Mouse (Mus musculus): ENCODE measurements at regions not wholly inside any gene's neighbourhood (a gene's known extent, or its start where the extent isn't known, plus 50 kb on each side); places are given as distances from the start of the nearest gene placed in this dataset.
"Not testable (repeated sequence)": the region's sequence is repeated elsewhere in the genome, so short reads cannot be mapped to it uniquely, and the experiment has no call there.

DNA sequence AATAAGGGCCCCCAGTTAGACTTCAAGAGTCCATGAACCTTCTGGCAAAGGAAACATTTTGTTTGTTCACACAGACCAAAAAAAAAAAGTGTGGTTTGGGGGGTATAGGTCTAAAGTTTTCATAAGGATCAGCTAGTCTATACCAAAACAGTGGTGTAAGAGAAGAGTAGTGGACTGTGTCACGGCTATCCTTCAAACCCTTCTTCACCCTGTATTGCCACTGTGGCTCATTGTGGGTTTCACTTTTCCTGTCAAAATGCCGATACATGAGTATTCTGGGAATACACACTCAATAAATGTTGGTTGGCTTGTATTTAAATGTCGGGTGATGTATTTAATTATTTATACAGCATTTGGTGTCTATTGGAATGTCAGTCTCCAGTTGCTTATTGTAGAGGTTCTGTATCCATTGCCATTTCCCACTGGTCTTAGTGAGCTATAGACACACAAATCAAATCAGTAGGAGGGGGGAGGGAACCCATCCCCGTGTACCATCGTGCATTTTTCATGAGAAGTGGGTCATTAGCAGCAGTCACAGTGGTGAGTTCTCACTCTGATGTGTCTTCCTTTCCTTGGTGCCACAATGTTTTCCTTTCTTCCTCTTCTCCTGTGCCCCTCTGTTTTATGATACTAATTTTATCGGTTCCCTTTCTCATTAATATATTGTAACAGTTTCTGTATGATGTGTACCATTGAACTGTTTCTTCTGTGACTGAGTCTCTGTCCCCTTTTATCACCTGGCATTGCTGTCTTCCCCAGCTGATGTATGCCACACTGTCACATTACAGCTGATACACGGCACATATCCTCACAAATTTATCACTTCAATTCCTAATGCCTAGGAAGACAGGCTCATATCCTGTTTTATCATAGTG is 187.8 kb upstream of the Tsc22d2 start:
- DNase-seq, result no peak

- no peak for DNase-seq
These were observed 187.2 kb upstream of the Tsc22d2 start for GRCm38 (mm10) chr3:58227322-58227627.

DNA sequence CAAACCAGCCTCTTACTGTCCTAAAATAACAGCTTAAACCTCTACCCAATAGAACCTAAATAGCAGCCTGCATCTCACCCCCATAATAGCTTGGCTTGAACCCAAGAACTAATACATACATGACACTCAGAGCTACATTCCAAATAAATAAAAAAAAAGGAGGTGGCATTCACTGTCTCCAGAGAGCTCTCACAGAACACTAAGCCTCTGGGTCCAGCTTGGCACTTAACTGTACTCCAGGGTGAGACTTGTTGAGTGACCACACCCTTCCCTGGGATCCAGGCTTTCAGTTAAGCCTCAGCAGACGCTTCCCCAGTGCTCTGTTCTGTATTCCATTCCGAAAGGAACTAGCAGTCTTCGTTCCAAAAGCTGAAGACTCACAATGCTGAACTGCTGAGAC is 186.3 kb upstream of the Tsc22d2 start:
- DNase-seq, result no peak

GRCm38 (mm10) chr3:58231746-58232145 is 182.8 kb upstream of the Tsc22d2 start:
- no peak for DNase-seq

- DNase-seq, result no peak
These were observed 181.2 kb upstream of the Tsc22d2 start for GRCm38 (mm10) chr3:58233296-58233695.

DNA sequence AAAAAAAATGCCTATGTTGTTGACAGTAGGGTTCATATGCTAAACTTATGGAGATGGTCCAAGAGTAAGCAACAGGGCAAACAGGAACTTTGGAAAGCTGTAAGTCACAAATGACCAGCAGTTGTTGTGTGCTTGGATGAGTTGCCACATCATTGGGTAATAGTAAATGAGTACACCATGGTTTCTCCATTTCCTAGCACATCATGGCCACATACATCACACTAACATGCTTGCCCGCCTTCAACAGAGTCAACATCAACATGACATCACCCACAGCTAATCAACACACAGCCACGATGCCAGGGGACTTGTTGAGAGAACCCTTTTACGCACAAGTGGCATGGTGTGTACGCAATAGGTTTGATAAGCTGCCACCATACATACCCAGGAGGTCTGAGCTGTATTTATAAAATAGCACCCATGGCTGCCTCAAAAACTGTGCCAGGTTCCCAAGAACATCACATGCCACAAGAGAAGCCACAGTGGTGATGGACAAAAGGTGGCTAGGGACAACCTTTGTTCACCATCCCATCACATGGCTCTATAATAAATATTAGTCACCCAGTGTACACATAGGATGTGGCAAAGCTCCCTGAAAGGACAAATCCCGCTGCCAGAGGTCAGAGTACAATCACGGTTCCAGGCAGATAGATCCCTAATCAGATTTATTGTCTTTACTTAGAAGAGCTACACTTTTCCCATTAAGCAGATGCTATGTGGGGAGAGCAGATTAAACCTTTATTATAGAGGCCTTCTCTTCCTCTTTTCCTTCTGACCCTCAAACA is 179.5 kb upstream of the Tsc22d2 start:
- DNase-seq, result no peak

GRCm38 (mm10) chr3:58238111-58238510 is 176.4 kb upstream of the Tsc22d2 start:
- DNase-seq, result no peak

DNA sequence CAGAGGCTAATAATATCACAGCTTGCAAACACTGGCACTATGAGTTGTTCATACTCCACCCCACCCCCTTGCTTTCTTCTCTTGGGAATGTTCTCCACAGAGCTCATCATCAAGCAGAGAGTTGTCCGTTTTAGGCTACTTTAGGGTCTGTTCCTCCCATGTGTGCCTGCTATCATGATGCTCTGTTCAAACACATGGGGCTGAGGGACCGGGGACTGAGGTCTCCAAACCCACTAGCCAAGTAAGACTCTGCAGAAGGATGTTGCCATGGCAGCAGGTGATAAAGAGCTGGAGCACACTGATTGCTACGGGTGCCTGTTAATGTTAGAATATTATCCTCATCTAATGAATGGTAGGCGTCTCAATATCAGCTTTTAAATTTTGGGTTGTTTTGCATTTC is 173.7 kb upstream of the Tsc22d2 start:
- no peak for DNase-seq

GRCm38 (mm10) chr3:58245361-58245760 is 169.2 kb upstream of the Tsc22d2 start:
- DNase-seq, result no peak

DNA sequence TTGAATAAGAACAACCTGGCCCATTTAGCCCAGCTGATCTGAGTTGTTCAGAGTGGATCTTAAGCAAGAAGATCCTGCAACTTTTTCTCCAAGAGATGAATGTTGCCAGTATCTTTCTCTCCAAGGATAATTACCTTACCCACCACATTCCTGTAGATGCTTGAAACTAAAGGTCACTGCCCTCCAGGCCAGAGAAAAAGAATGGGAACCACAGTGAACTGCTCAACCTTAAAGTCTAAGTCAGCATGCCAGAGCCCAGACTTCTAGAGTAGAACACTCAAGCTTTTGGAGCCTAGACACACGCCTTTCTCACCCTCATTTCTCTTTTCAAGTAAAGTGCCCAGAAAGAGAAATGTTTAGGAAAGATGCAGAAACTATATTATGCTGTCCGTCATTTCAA is 166.5 kb upstream of the Tsc22d2 start:
- no peak for DNase-seq

DNA sequence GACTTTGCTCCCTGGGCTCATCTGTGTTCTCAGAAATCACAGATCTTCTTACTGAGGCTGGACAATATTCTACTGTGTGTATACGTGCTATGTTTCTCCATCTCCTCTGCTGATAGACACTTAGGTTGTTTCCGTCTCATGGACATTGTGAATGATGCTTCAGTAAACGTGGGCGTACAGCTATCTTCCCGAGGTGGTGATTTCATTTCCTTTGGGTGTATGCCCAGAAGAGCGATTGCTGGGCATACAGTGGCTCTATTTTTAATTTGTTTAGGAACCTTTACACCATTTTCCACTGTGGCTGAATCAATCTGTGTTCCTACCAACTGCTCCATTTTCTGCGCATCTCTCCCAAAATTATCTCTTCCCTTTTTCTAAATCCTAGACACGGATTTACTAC is 160.6 kb upstream of the Tsc22d2 start:
- peak in 1 of 2 experiments; percentile 6 for DNase-seq

DNA sequence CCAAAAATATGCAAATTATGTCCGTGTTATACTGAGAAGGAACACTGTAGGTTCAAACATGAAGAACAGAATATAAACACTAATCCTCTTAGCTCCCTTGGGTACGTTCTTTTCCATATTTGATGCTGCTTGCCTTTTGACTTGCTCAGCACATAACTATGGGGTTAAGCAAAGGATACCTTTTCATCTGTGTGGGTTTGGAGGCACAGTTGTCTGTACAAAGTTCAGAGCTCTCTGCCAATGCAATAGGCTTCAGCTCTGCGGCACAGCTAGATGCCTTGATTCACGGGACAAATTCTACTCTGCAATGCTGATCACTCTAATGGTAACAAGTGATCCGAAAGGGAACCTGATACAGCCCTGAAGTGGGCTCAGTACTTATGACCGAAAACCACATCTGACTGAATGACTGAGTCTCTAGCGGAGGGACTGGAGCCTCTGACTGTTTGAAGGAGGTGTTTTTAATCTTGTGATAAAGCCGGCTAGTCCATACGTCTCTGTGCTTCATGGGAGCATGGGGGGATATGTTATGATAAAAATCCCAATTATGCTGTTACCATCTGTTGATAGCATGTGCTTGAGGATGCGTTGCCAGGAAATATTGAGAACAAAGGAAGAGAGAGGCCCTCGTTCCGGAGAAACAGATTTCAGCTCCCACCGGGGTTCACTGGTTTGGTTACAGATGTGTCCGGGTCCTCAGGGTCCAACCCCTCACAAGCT is 146.7 kb upstream of the Tsc22d2 start:
- DNase-seq, result no peak

- DNase-seq, result not testable (repeated sequence)
These were observed 143.1 kb upstream of the Tsc22d2 start for GRCm38 (mm10) chr3:58271441-58271840.

DNA sequence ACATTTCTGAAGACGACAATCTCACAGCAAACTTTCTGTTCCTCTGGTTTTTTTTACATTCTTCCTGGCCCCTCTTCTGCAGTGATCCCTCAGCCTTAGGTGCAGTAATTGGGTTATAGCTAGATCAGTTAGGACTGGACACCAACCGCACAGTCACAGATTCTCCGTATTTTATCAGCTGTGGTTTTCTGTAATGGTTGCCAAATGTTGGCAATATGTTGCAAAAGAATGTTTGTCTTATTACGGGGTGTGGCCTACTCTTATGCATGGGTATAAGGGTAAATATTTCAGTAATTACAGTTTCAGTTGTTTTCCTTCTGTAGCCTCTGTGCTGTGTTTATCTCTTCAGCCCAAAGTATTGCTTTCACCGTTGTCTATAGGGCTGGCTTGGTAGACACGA is 133.2 kb upstream of the Tsc22d2 start:
- no peak for DNase-seq

DNA sequence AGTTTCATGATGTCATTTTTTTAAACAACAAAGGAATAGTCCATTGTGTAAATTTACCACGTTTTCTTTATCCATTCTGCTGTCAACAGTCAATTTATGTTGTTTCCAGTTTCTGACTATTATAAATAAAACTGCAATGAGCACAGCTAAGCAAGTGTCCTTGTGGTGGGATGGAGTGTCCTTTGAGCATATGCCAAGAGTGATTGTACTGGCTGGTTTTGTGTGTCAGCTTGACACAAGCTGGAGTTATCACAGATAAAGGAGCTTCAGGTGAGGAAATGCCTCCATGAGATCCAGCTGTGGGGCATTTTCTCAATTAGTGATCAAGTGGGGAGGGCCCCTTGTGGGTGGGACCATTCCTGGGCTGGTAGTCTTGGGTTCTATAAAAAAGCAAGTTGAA is 130.1 kb upstream of the Tsc22d2 start:
- peak; percentile 46 to 63 for DNase-seq

DNA sequence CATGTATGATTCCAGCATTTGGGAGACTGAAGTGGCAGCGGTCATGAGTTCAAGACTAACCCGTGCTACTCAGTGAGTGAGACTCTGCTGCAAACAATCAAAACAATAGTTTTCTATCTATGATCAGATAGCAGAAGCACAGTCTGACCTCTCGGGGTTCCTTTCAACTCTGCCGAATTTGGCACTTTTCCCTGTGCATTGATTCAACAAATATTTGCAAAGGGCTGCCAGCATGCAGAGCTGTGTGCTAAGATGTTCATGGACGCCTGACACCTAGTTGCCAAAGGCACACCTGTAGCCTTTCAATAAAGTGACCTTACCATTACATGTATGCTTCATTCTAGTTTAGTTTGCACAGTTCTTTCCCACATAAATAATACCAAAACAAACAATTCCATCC is 118.7 kb upstream of the Tsc22d2 start:
- DNase-seq, result no peak

DNA sequence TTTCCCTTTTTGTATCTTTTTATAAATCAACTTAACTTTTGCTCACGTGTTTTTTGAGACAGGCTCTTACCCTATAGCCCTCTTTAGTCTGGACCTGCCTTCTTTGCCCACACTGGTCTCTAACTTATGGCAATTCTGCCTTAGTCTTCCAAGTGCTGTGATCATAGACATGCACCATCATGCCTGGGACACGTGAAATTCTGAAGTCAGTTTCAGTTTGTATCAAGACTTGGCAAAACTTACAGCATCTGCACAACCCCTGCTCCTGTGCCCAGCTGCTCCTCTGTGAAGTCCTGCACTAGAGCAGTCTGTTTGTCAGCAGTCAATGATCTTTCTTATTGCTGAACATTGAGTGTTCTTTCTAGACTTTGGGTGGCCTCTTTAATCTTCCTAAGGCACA is 114.3 kb upstream of the Tsc22d2 start:
- no peak for DNase-seq

GRCm38 (mm10) chr3:58300801-58301485 is 113.6 kb upstream of the Tsc22d2 start:
- DNase-seq, result peak in 1 of 2 experiments; percentile 16

DNA sequence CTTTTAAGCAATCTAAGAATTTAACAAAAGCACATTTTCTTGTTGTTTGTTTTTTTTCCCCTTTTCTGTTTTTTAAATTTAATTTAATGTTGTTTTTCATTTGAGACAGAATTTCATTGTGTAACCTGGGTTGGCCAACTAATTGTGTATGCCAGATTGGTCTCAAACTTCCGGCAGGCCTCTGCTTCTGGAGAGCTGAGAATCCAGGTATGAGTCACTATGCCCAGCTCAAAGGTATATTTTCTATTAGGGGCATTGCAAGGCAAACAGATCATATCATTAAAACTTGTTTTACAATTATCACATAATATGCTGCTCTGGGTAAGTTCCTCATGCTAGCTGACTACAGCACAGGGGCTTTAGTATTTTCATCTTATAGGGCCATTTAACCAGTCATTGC is 112.2 kb upstream of the Tsc22d2 start:
- no peak for DNase-seq

DNA sequence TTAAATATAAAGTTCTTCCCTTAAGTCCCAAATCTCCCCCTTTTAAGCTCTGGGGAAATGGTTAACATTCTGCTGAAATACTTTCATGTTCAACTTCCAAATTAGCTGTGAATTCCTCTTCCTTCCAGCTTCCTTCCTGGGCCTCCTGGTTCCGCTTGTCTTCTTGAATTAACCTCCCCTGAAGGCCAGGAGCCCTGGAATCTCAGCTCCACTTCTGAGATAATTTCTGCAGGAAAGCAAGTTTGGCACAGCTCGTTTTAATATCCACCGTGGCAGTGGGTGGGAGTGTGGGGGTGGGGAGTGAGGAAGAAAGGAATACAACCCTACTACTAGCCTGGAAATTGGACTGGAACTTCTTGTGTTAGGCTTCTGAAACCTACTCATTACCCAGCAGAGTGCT is 110.8 kb upstream of the Tsc22d2 start:
- no peak for DNase-seq

DNA sequence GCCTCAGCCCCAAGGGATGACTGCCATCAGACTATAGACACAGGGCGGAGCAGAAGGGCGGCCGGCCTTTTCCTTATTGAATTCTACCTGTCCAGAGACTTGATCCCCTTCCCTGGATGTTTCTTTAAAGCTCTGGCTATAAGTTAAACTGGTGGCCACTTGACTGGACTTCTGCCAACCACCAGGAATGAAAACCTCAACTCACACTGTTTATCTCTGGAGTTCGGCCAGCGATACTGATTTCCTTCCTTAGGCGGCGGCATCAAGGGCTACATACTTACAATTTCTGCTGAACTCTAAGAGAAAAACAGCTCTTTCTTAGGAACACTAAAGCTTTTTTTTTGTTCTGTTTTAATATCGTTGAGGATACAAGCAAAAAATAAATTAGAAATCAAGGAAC is 104.9 kb upstream of the Tsc22d2 start:
- DNase-seq, result no peak

GRCm38 (mm10) chr3:58310390-58310789 is 104.1 kb upstream of the Tsc22d2 start:
- no peak for DNase-seq
